Mouse (Mus musculus): ENCODE data around the gene Nfia.

GRCm38 (mm10) chr4:98091901-98092472 is 319.5 kb downstream of the Nfia start:
- TF ChIP-seq POLR2A (IDR thresholded peaks at IDR 0.05; ENCODE audit: low read depth, low read length) (no peak), CTCF (IDR thresholded peaks at IDR 0.05; ENCODE audit: borderline replicate concordance, insufficient read depth, low read length) (no peak)

All from embryonic fibroblast, embryonic 13.5 days (primary cell).